Mouse (Mus musculus) stomach, postnatal 0 days (tissue): Measurements from ENCODE around the gene Kcna3.

ENCODE experiments used
- CTCF ChIP-seq: IDR thresholded peaks from 2 replicates; pipeline ENCODE4 v1.5.1; 2016; ENCODE audit warnings: antibody characterized with exemption, low read depth, mild to moderate bottlenecking, moderate library complexity
- EP300 ChIP-seq: optimal IDR thresholded peaks from 2 replicates; pipeline ENCODE3; 2016; ENCODE audit warnings: antibody characterized with exemption

GRCm38 (mm10) chr3:107038661-107039223, 2.8 kb downstream of the Kcna3 start:
- no peak for TF ChIP-seq CTCF
- TF ChIP-seq EP300: no peak
